Mouse (Mus musculus) layer of hippocampus, postnatal 36 days (tissue): ENCODE measurements around the gene Rasl12. TPM values are rescaled to one million over a fixed set of nuclear protein-coding genes. Genes with fewer than 3 reads are reported as not detected.

Experiments used
- DNase-seq, 2 experiments: peaks; one replicate each; pipeline ENCODE4 v3.0.0; 2022
- total RNA-seq, 2 experiments: library from RNA; stranded (reverse); gene quantifications; 2 replicates each; pipeline ENCODE4 v1.2.3; 2021

The Rasl12 gene
- total RNA-seq, 2 experiments from 2014 or later: 3.3 to 3.7 TPM

GRCm38 (mm10) chr9:65392638-65393364, 5.5 kb upstream of the Rasl12 start:
- DNase-seq: peak; percentile 45 to 50

GRCm38 (mm10) chr9:65393606-65394005, 4.7 kb upstream of the Rasl12 start:
- no peak for DNase-seq

- DNase-seq: no peak
Observed at GRCm38 (mm10) chr9:65394360-65394759, 3.9 kb upstream of the Rasl12 start.

- DNase-seq: no peak
Observed at GRCm38 (mm10) chr9:65399934-65400333, 1.6 kb downstream of the Rasl12 start.

GRCm38 (mm10) chr9:65404331-65405183, 6.3 kb downstream of the Rasl12 start:
- peak; percentile 62 to 73 for DNase-seq

GRCm38 (mm10) chr9:65405184-65405449, 6.8 kb downstream of the Rasl12 start:
- no peak for DNase-seq

GRCm38 (mm10) chr9:65407327-65407726, 9.0 kb downstream of the Rasl12 start:
- DNase-seq: no peak

GRCm38 (mm10) chr9:65407861-65408260, 9.6 kb downstream of the Rasl12 start:
- no peak for DNase-seq

GRCm38 (mm10) chr9:65408871-65409295, 10.6 kb downstream of the Rasl12 start:
- no peak for DNase-seq

- DNase-seq: no peak
Observed at GRCm38 (mm10) chr9:65410378-65410777, 12.1 kb downstream of the Rasl12 start.

- no peak for DNase-seq
Observed at GRCm38 (mm10) chr9:65411326-65411725, 13.0 kb downstream of the Rasl12 start.

GRCm38 (mm10) chr9:65417738-65418137, 19.4 kb downstream of the Rasl12 start:
- no peak for DNase-seq

GRCm38 (mm10) chr9:65419633-65420032, 21.3 kb downstream of the Rasl12 start:
- DNase-seq: no peak

- DNase-seq: no peak
Observed at GRCm38 (mm10) chr9:65422760-65423501, 24.6 kb downstream of the Rasl12 start, which contains the start of gene Slc51b. TSS of gene Slc51b (minus strand) at chr9:65422955.

- no peak for DNase-seq
Observed at GRCm38 (mm10) chr9:65424393-65424792, 26.1 kb downstream of the Rasl12 start.

GRCm38 (mm10) chr9:65427511-65427910, 29.2 kb downstream of the Rasl12 start:
- DNase-seq: no peak

GRCm38 (mm10) chr9:65428003-65428402, 29.7 kb downstream of the Rasl12 start:
- no peak for DNase-seq

GRCm38 (mm10) chr9:65430401-65430800, 32.1 kb downstream of the Rasl12 start:
- DNase-seq: no peak

- no peak for DNase-seq
Observed at GRCm38 (mm10) chr9:65430921-65431320, 32.6 kb downstream of the Rasl12 start.

GRCm38 (mm10) chr9:65432236-65432635, 33.9 kb downstream of the Rasl12 start:
- peak; percentile 81 to 87 for DNase-seq

- peak in 1 of 2 experiments; percentile 15 for DNase-seq
Observed at GRCm38 (mm10) chr9:65434140-65434539, 35.8 kb downstream of the Rasl12 start.

- no peak for DNase-seq
Observed at GRCm38 (mm10) chr9:65435211-65435610, 36.9 kb downstream of the Rasl12 start.
